Mouse (Mus musculus): ENCODE data around the gene Gm45716. TPM values are rescaled to one million over a fixed set of nuclear protein-coding genes. Genes with fewer than 3 reads are reported as not detected.

Gm45716 gene
- polyA plus RNA-seq, 2 experiments = 0.95 to 2.8 TPM

DNA sequence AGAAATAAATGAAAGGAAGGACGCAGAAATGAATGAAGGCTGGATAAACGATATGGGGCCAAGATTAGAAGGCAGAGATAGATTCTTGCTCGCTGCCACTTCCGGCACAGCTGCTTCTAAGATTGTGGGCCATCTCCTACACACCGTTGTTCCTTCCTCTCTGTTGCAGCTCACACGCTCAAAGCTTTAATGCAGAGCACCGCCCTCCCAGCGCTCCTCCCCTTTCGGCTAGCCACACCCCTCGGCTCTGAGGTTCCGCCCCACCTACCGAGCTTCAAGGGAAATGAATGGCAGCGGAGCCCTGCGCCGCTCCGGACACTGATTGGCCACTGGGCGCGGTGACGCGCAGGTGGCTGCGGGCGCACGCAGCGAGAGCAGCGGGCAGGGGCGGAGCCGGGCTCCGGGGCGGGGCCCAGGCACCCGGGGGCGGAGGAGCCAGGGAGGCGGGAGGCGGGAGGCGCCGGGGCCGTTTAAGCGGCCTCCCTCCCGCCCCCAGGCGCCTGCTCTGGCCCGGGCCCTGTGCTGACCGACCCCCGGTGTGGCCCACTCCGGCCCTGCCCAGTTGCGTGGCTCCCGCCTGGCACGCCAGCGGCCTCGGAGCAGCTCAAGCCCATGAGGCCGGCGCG lies 61.7 kb downstream of the Gm45716 start, which contains the start of gene Mmd:
TSS of gene Mmd (plus strand) at position 432 of the 626 bp plus-strand sequence.
- peak within 1 kb of the TSS; percentile 95 for H3K4me2 ChIP-seq (ENCODE audit: low read depth)

GRCm38 (mm10) chr11:90249701-90250141 lies 62.2 kb downstream of the Gm45716 start:
- no peaks in the 10 kb centered on the region for H3K9me3 ChIP-seq (ENCODE audit: control insufficient read depth, low read length)
- peak overlapping the region; percentile 95 for H3K4me2 ChIP-seq (ENCODE audit: low read depth)
- no peak overlapping the region for H3K27ac ChIP-seq
- H3K36me3 ChIP-seq (replicated peaks; ENCODE audit: control insufficient read depth, insufficient read depth, low read depth) = no peaks in the 10 kb centered on the region
- peaks cover 3 to 26% of the 10 kb centered on the region in 2 experiments; a peak in 3 of 4 replicates for H3K4me1 ChIP-seq (replicated peaks; ENCODE audit: control insufficient read depth in 2 of 2, insufficient read depth in 2 of 2, low read length in 1 of 2)
- H3K4me3 ChIP-seq (ENCODE audit: insufficient read depth in 1 of 2, low read depth in 2 of 2, low read length in 2 of 2) = peak overlapping the region; percentile 62 to 77
- ATAC-seq (ENCODE audit: insufficient read depth) = peak; percentile 6; the same call in 1 of the 2 replicates
- 0% methylated on average over 22 of the region's 22 CpGs for WGBS (ENCODE audit: insufficient replicate concordance)
- TF ChIP-seq EP300 (IDR thresholded peaks at IDR 0.05; ENCODE audit: low read depth) = no peak
- no peak for TF ChIP-seq CTCF (IDR thresholded peaks at IDR 0.05; ENCODE audit: low read depth)
- no peaks in the 10 kb centered on the region for H3K27me3 ChIP-seq (ENCODE audit: control insufficient read depth, insufficient read depth, low read length)
- H3K9ac ChIP-seq (replicated peaks) = peak overlapping the region; percentile 77
- no peak for DNase-seq (ENCODE audit: low read depth in 3 of 3, low spot score in 3 of 3)

More for the DNA sequence above, 61.7 kb downstream of the Gm45716 start, which contains the start of gene Mmd:
- DNase-seq (ENCODE audit: low read depth in 3 of 3, low spot score in 3 of 3) = peak; percentile 92 to 95 (median 94)
- Histone ChIP-seq H3K9ac (replicated peaks) (peak within 1 kb of the TSS; percentile 77), H3K27ac (no peak within 1 kb of the TSS), H3K36me3 (replicated peaks; ENCODE audit: control insufficient read depth, insufficient read depth, low read depth) (no peaks in the 10 kb centered on the region), H3K4me1 (replicated peaks; ENCODE audit: control insufficient read depth in 2 of 2, insufficient read depth in 2 of 2, low read length in 1 of 2) (peaks cover 3 to 26% of the 10 kb centered on the region in 2 experiments; a peak in 3 of 4 replicates), H3K27me3 (ENCODE audit: control insufficient read depth, insufficient read depth, low read length) (no peaks in the 10 kb centered on the region), H3K9me3 (ENCODE audit: control insufficient read depth, low read length) (no peaks in the 10 kb centered on the region), H3K4me3 (ENCODE audit: insufficient read depth in 1 of 2, low read depth in 2 of 2, low read length in 2 of 2) (peak within 1 kb of the TSS; percentile 62 to 77)
- WGBS (ENCODE audit: insufficient replicate concordance) = under 1% methylated on average over 51 of the region's 51 CpGs
- TF ChIP-seq CTCF (IDR thresholded peaks at IDR 0.05; ENCODE audit: low read depth) (peak; percentile 18; the same call in 1 of the 2 replicates), EP300 (IDR thresholded peaks at IDR 0.05; ENCODE audit: low read depth) (no peak)
- peak; percentile 99 for ATAC-seq (ENCODE audit: insufficient read depth)

- peak overlapping the region; percentile 95 for H3K4me2 ChIP-seq (ENCODE audit: low read depth)
- no peaks in the 10 kb centered on the region for H3K36me3 ChIP-seq (replicated peaks; ENCODE audit: control insufficient read depth, insufficient read depth, low read depth)
- WGBS (ENCODE audit: insufficient replicate concordance) = 1% methylated on average over 9 of the region's 9 CpGs
- no peaks in the 10 kb centered on the region for H3K9me3 ChIP-seq (ENCODE audit: control insufficient read depth, low read length)
- H3K27me3 ChIP-seq (ENCODE audit: control insufficient read depth, insufficient read depth, low read length) = no peaks in the 10 kb centered on the region
- ATAC-seq (ENCODE audit: insufficient read depth) (no peak), DNase-seq (ENCODE audit: low read depth in 3 of 3, low spot score in 3 of 3) (no peak)
- peak overlapping the region; percentile 62 to 77 for H3K4me3 ChIP-seq (ENCODE audit: insufficient read depth in 1 of 2, low read depth in 2 of 2, low read length in 2 of 2)
- 0 out of 2 replicates have a peak, but pooled peaks have one; percentile 6 for TF ChIP-seq CTCF (IDR thresholded peaks at IDR 0.05; ENCODE audit: low read depth)
- no peak for TF ChIP-seq EP300 (IDR thresholded peaks at IDR 0.05; ENCODE audit: low read depth)
- peaks cover 3 to 26% of the 10 kb centered on the region in 2 experiments; a peak in 3 of 4 replicates for H3K4me1 ChIP-seq (replicated peaks; ENCODE audit: control insufficient read depth in 2 of 2, insufficient read depth in 2 of 2, low read length in 1 of 2)
- H3K9ac ChIP-seq (replicated peaks) = peak overlapping the region; percentile 77
- H3K27ac ChIP-seq = no peak overlapping the region
Observed at GRCm38 (mm10) chr11:90250189-90250588, 62.7 kb downstream of the Gm45716 start.

DNA sequence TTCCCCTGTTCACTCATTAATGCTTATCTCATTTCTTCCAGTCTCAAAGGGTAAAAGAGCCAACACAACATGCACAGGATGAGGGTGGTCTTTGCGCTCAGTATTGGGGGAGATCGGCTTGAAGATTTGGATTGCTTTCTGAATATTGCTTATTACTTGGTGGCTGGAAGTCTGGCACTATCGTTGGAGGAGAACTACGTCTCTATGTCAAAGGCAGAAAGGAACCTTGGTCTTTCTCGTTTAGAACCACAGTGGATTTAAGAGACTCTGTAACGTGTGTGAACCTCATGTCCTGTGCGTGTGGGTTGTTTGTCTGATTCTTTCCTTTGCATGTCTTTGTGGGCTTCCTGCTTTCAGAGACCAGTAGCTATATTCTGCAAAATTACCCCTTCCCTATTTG lies 63.2 kb downstream of the Gm45716 start:
- TF ChIP-seq CTCF (IDR thresholded peaks at IDR 0.05; ENCODE audit: low read depth) (no peak), EP300 (IDR thresholded peaks at IDR 0.05; ENCODE audit: low read depth) (no peak)
- Histone ChIP-seq H3K27ac (no peak overlapping the region), H3K4me2 (ENCODE audit: low read depth) (peak overlapping the region; percentile 95), H3K36me3 (replicated peaks; ENCODE audit: control insufficient read depth, insufficient read depth, low read depth) (no peaks in the 10 kb centered on the region), H3K4me1 (replicated peaks; ENCODE audit: control insufficient read depth in 2 of 2, insufficient read depth in 2 of 2, low read length in 1 of 2) (peaks cover 3 to 26% of the 10 kb centered on the region in 2 experiments; a peak in 3 of 4 replicates), H3K4me3 (ENCODE audit: insufficient read depth in 1 of 2, low read depth in 2 of 2, low read length in 2 of 2) (peak overlapping the region; percentile 1 to 77; a peak in 3 of 4 replicates), H3K9me3 (ENCODE audit: control insufficient read depth, low read length) (no peaks in the 10 kb centered on the region), H3K27me3 (ENCODE audit: control insufficient read depth, insufficient read depth, low read length) (no peaks in the 10 kb centered on the region), H3K9ac (replicated peaks) (no peak overlapping the region)
- no peak for ATAC-seq (ENCODE audit: insufficient read depth)
- 16% methylated on average over 7 of the region's 7 CpGs for WGBS (ENCODE audit: insufficient replicate concordance)
- DNase-seq (ENCODE audit: low read depth in 3 of 3, low spot score in 3 of 3) = no peak

DNA sequence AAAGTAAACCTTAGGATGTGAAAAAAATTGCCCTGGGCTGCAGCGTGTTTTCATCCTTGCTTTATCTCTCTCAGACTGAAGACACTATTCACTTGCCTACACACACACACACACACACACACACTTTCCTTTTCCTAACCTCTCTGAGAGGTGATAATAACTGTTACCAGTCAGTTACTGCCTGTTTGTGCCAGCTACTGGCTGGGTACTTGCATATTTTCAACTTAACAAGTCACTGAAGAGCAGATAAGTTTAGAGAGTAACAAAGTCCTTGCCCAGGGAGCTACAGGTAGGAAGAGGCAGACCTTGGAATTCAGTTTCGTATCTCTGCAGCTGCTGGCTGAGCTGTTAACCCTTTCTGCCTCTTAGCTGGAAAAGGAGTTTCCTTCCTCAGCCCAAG lies 64.4 kb downstream of the Gm45716 start:
- Histone ChIP-seq H3K4me2 (ENCODE audit: low read depth) (no peak overlapping the region), H3K4me3 (ENCODE audit: insufficient read depth in 1 of 2, low read depth in 2 of 2, low read length in 2 of 2) (no peak overlapping the region), H3K9me3 (ENCODE audit: control insufficient read depth, low read length) (no peaks in the 10 kb centered on the region), H3K9ac (replicated peaks) (no peak overlapping the region), H3K36me3 (replicated peaks; ENCODE audit: control insufficient read depth, insufficient read depth, low read depth) (no peaks in the 10 kb centered on the region), H3K27me3 (ENCODE audit: control insufficient read depth, insufficient read depth, low read length) (no peaks in the 10 kb centered on the region), H3K4me1 (replicated peaks; ENCODE audit: control insufficient read depth in 2 of 2, insufficient read depth in 2 of 2, low read length in 1 of 2) (peaks cover 3 to 26% of the 10 kb centered on the region in 2 experiments; a peak in 3 of 4 replicates), H3K27ac (no peak overlapping the region)
- WGBS (ENCODE audit: insufficient replicate concordance) = 6% methylated on average over 2 of the region's 2 CpGs
- 0 out of 2 replicates have a peak, but pooled peaks have one; percentile 8 for TF ChIP-seq EP300 (IDR thresholded peaks at IDR 0.05; ENCODE audit: low read depth)
- TF ChIP-seq CTCF (IDR thresholded peaks at IDR 0.05; ENCODE audit: low read depth) = no peak
- no peak for DNase-seq (ENCODE audit: low read depth in 3 of 3, low spot score in 3 of 3)
- no peak for ATAC-seq (ENCODE audit: insufficient read depth)

Data from liver, embryonic 14.5 days (tissue).